Mouse (Mus musculus): Measurements from ENCODE around the gene Arhgap22. TPM values are rescaled to one million over a fixed set of nuclear protein-coding genes. Genes with fewer than 3 reads are reported as not detected.

Gene Arhgap22
- polyA plus RNA-seq, 1 experiment: 230 TPM

- peaks cover 52% of the 10 kb centered on the region for H3K79me3 ChIP-seq (ENCODE audit: low read depth)
- H3K4me3 ChIP-seq (ENCODE audit: insufficient read depth, poor library complexity, severe bottlenecking): no peak overlapping the region
- H3K27me3 ChIP-seq (ENCODE audit: control insufficient read depth, insufficient read depth, insufficient read length): no peaks in the 10 kb centered on the region
- peaks cover 82% of the 10 kb centered on the region for H3K36me3 ChIP-seq (ENCODE audit: control insufficient read depth, insufficient read depth)
- no peak overlapping the region for H3ac ChIP-seq (ENCODE audit: control insufficient read depth, insufficient read length, low read depth)
- peaks cover 97% of the 10 kb centered on the region for H3K79me2 ChIP-seq (ENCODE audit: control insufficient read depth, insufficient read depth)
- TF ChIP-seq CTCF (IDR thresholded peaks at IDR 0.05; ENCODE audit: control insufficient read depth, insufficient read depth, insufficient read length) (no peak), FOSL1 (IDR thresholded peaks at IDR 0.05; ENCODE audit: insufficient read depth, low read length, poor library complexity, severe bottlenecking) (no peak), USF1 (IDR thresholded peaks at IDR 0.05; ENCODE audit: low read depth) (no peak), MYOD1 (IDR thresholded peaks at IDR 0.05; ENCODE audit: control insufficient read depth, insufficient read length, low read depth) (no peak), MYOG (IDR thresholded peaks at IDR 0.05; ENCODE audit: control insufficient read depth, extremely low read depth, insufficient read length) (no peak), MAX (IDR thresholded peaks at IDR 0.05) (no peak), CEBPB (IDR thresholded peaks at IDR 0.05; ENCODE audit: low read depth) (no peak)
These were observed 74.1 kb downstream of the Arhgap22 start for GRCm38 (mm10) chr14:33287920-33288319.

DNA sequence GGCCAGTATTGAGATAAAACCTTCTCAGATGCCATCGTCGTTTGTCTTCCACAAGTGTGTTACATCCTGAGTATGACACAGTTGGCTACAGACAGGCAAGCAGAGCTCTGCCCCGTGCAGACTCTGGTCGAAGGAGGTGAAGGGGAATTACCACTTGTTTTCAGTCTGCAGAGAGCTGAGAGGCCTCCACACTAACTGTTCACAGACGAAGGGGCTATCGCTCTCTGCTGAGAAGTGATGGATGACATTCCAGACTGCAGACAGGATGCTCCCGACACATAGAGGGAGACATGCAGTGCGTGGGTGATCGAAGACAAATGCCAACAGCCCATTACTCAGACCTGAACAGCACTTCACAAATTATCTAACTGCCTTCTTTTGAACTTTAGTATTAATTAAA lies 76.2 kb downstream of the Arhgap22 start:
- Histone ChIP-seq H3K4me3 (ENCODE audit: insufficient read depth, poor library complexity, severe bottlenecking) (no peak overlapping the region), H3K36me3 (ENCODE audit: control insufficient read depth, insufficient read depth) (peaks cover 78% of the 10 kb centered on the region), H3K79me3 (ENCODE audit: low read depth) (peaks cover 59% of the 10 kb centered on the region), H3ac (ENCODE audit: control insufficient read depth, insufficient read length, low read depth) (no peak overlapping the region), H3K79me2 (ENCODE audit: control insufficient read depth, insufficient read depth) (peaks cover 99% of the 10 kb centered on the region), H3K27me3 (ENCODE audit: control insufficient read depth, insufficient read depth, insufficient read length) (no peaks in the 10 kb centered on the region)
- TF ChIP-seq CTCF (IDR thresholded peaks at IDR 0.05; ENCODE audit: control insufficient read depth, insufficient read depth, insufficient read length) (no peak), MAX (IDR thresholded peaks at IDR 0.05) (no peak), FOSL1 (IDR thresholded peaks at IDR 0.05; ENCODE audit: insufficient read depth, low read length, poor library complexity, severe bottlenecking) (no peak), MYOD1 (IDR thresholded peaks at IDR 0.05; ENCODE audit: control insufficient read depth, insufficient read length, low read depth) (no peak), USF1 (IDR thresholded peaks at IDR 0.05; ENCODE audit: low read depth) (no peak), MYOG (IDR thresholded peaks at IDR 0.05; ENCODE audit: control insufficient read depth, extremely low read depth, insufficient read length) (no peak), CEBPB (IDR thresholded peaks at IDR 0.05; ENCODE audit: low read depth) (no peak)

DNA sequence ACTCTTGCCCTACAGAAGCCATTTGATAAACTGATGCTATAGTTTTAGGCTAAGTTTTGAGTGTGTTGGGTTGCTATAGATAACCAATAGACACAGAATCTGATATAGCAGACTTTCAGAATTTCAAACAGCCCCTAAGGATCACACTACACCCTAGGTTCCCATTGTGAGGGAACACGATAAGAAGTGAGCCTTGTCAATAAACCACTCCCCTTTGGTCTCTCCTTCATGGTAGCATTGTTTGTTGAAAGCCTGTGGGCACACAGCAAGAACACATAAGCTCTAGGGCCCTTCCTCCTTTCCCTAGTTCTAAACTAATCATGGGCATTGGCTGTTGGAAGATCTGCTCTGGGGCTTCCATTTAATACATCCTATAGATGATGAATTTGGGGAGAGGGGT lies 80.7 kb downstream of the Arhgap22 start:
- Histone ChIP-seq H3ac (ENCODE audit: control insufficient read depth, insufficient read length, low read depth) (no peak overlapping the region), H3K79me2 (ENCODE audit: control insufficient read depth, insufficient read depth) (peaks cover 100% of the 10 kb centered on the region), H3K79me3 (ENCODE audit: low read depth) (peaks cover 62% of the 10 kb centered on the region), H3K27me3 (ENCODE audit: control insufficient read depth, insufficient read depth, insufficient read length) (no peaks in the 10 kb centered on the region), H3K4me3 (ENCODE audit: insufficient read depth, poor library complexity, severe bottlenecking) (no peak overlapping the region), H3K36me3 (ENCODE audit: control insufficient read depth, insufficient read depth) (peaks cover 79% of the 10 kb centered on the region)
- TF ChIP-seq CEBPB (IDR thresholded peaks at IDR 0.05; ENCODE audit: low read depth) (no peak), MYOG (IDR thresholded peaks at IDR 0.05; ENCODE audit: control insufficient read depth, extremely low read depth, insufficient read length) (no peak), MAX (IDR thresholded peaks at IDR 0.05) (no peak), MYOD1 (IDR thresholded peaks at IDR 0.05; ENCODE audit: control insufficient read depth, insufficient read length, low read depth) (no peak)

GRCm38 (mm10) chr14:33296698-33297341 lies 83.0 kb downstream of the Arhgap22 start:
- no peak for TF ChIP-seq CTCF (IDR thresholded peaks at IDR 0.05; ENCODE audit: control insufficient read depth, insufficient read depth, insufficient read length)
- no peak for TF ChIP-seq MAX (IDR thresholded peaks at IDR 0.05)
- no peak for TF ChIP-seq MYOD1 (IDR thresholded peaks at IDR 0.05; ENCODE audit: control insufficient read depth, insufficient read length, low read depth)
- no peak for TF ChIP-seq MYOG (IDR thresholded peaks at IDR 0.05; ENCODE audit: control insufficient read depth, extremely low read depth, insufficient read length)
- TF ChIP-seq FOSL1 (IDR thresholded peaks at IDR 0.05; ENCODE audit: insufficient read depth, low read length, poor library complexity, severe bottlenecking): no peak
- no peak overlapping the region for H3ac ChIP-seq (ENCODE audit: control insufficient read depth, insufficient read length, low read depth)
- peaks cover 100% of the 10 kb centered on the region for H3K79me2 ChIP-seq (ENCODE audit: control insufficient read depth, insufficient read depth)
- H3K36me3 ChIP-seq (ENCODE audit: control insufficient read depth, insufficient read depth): peaks cover 87% of the 10 kb centered on the region
- H3K79me3 ChIP-seq (ENCODE audit: low read depth): peaks cover 64% of the 10 kb centered on the region
- H3K27me3 ChIP-seq (ENCODE audit: control insufficient read depth, insufficient read depth, insufficient read length): no peaks in the 10 kb centered on the region
- H3K4me3 ChIP-seq (ENCODE audit: insufficient read depth, poor library complexity, severe bottlenecking): no peak overlapping the region

DNA sequence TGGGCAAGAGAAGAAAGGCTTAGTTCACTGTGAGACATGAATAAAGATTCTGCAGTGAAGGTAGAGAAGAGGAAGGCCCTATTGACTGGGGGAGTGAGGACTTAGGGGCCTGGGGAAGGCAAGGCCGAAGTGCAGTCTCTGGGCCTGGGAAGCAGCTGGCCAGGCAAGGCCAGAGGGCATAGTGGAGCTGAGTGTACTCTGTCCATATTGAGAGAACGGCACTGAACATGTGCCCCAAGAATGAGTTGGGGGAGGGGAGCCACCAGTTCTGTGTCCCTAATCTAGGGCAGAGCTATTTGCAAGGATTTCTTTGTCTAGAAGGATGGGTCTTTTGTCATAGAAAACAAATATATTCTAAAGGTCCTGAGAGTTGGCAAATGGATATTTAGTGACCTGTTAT lies 86.8 kb downstream of the Arhgap22 start:
- peaks cover 53% of the 10 kb centered on the region for H3K79me3 ChIP-seq (ENCODE audit: low read depth)
- H3K27me3 ChIP-seq (ENCODE audit: control insufficient read depth, insufficient read depth, insufficient read length): no peaks in the 10 kb centered on the region
- no peak for TF ChIP-seq FOSL1 (IDR thresholded peaks at IDR 0.05; ENCODE audit: insufficient read depth, low read length, poor library complexity, severe bottlenecking)
- TF ChIP-seq MAX (IDR thresholded peaks at IDR 0.05): no peak
- TF ChIP-seq MYOD1 (IDR thresholded peaks at IDR 0.05; ENCODE audit: control insufficient read depth, insufficient read length, low read depth): no peak
- no peak for TF ChIP-seq MYOG (IDR thresholded peaks at IDR 0.05; ENCODE audit: control insufficient read depth, extremely low read depth, insufficient read length)
- TF ChIP-seq USF1 (IDR thresholded peaks at IDR 0.05; ENCODE audit: low read depth): no peak
- no peak for TF ChIP-seq CEBPB (IDR thresholded peaks at IDR 0.05; ENCODE audit: low read depth)
- TF ChIP-seq CTCF (IDR thresholded peaks at IDR 0.05; ENCODE audit: control insufficient read depth, insufficient read depth, insufficient read length): no peak
- H3K79me2 ChIP-seq (ENCODE audit: control insufficient read depth, insufficient read depth): peaks cover 99% of the 10 kb centered on the region
- no peak overlapping the region for H3K4me3 ChIP-seq (ENCODE audit: insufficient read depth, poor library complexity, severe bottlenecking)
- H3K36me3 ChIP-seq (ENCODE audit: control insufficient read depth, insufficient read depth): peaks cover 94% of the 10 kb centered on the region
- H3ac ChIP-seq (ENCODE audit: control insufficient read depth, insufficient read length, low read depth): peak overlapping the region; percentile 12

- peaks cover 50% of the 10 kb centered on the region for H3K79me3 ChIP-seq (ENCODE audit: low read depth)
- H3K27me3 ChIP-seq (ENCODE audit: control insufficient read depth, insufficient read depth, insufficient read length): no peaks in the 10 kb centered on the region
- no peak overlapping the region for H3ac ChIP-seq (ENCODE audit: control insufficient read depth, insufficient read length, low read depth)
- no peak for TF ChIP-seq MYOG (IDR thresholded peaks at IDR 0.05; ENCODE audit: control insufficient read depth, extremely low read depth, insufficient read length)
- peak; percentile 71 for TF ChIP-seq CTCF (IDR thresholded peaks at IDR 0.05; ENCODE audit: control insufficient read depth, insufficient read depth, insufficient read length)
- no peak for TF ChIP-seq FOSL1 (IDR thresholded peaks at IDR 0.05; ENCODE audit: insufficient read depth, low read length, poor library complexity, severe bottlenecking)
- peaks cover 99% of the 10 kb centered on the region for H3K79me2 ChIP-seq (ENCODE audit: control insufficient read depth, insufficient read depth)
- peaks cover 94% of the 10 kb centered on the region for H3K36me3 ChIP-seq (ENCODE audit: control insufficient read depth, insufficient read depth)
- H3K4me3 ChIP-seq (ENCODE audit: insufficient read depth, poor library complexity, severe bottlenecking): no peak overlapping the region
These were observed 89.6 kb downstream of the Arhgap22 start for GRCm38 (mm10) chr14:33303348-33303819.
